Mouse (Mus musculus) testis, adult 2 months (tissue): ENCODE measurements around the gene C1galt1c1.
A peak's percentile ranks its signal among the peaks of the same experiment; 100 is the strongest.

ENCODE experiments used
- CTCF ChIP-seq: fragments of 200-500 bp; IDR thresholded peaks from 2 replicates; pipeline ENCODE4 v1.5.1; 2012; ENCODE audit warnings: low read depth, mild to moderate bottlenecking, inconsistent platforms, low read length, moderate library complexity; ENCODE audit not compliant: control insufficient read depth, insufficient read depth, insufficient replicate concordance
- POLR2A ChIP-seq: fragments of 200-500 bp; IDR thresholded peaks from 2 replicates; pipeline ENCODE4 v1.6.1; 2012; ENCODE audit warnings: low read depth, mild to moderate bottlenecking, inconsistent platforms, low read length, moderate library complexity; ENCODE audit not compliant: control insufficient read depth

DNA sequence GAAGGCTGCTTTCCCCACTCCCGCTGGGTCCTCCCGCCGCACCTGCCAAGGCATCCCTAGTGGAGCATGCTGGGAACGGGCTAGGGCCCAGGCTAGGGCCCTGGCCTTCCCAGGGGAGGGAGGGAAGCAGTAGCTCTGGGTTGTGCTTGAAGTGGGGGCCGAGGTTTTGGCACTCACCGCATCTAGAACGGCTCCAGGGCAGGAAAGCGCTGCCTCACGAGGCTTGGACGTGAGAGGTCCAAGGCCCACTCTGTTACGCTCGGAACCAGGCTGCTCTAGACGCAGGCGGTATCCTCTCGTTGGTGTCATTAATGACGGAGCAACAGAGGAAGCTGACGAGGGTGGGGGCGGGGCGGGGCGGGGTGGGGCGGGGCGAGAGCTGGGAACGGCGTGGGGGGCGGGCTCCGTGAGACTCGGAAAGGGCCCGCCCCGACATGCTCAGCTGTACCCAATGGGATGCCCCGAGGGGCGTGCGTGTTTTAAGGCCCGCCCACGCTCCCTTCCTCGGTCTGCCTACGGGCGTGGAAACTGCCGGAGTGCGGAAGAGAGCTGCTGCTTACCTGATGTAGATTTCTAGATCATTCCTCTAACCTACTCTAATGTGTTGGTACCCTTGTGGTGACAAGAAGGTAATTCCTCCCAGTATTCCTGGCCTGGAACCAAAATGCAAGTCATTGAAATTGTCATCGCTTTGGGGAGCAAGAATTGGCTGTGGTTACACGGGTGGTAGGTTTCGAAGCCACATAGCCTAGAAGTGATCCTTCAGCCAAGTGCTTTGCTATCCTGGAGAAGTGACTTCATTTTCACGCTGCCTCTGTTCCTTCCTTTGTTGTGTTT is at the start of gene C1galt1c1:
- TF ChIP-seq CTCF = no peak
- TF ChIP-seq POLR2A = 0 out of 2 replicates have a peak, but pooled peaks have one; percentile 68
